Mouse (Mus musculus) cerebellum, postnatal 10 days (tissue): Measurements from ENCODE around the gene Klk13.

Experiments used
- DNase-seq, 2 experiments: peaks; one replicate each; pipeline ENCODE4 v3.0.0; 2021; ENCODE audit warnings: mixed read lengths in 2 of 2

The Klk13 gene

GRCm38 (mm10) chr7:43772901-43773300 lies 60.5 kb downstream of the Klk13 start:
- no peak for DNase-seq

GRCm38 (mm10) chr7:43774364-43774763 lies 62.0 kb downstream of the Klk13 start, which contains the start of gene Klk11:
Gene Klk11, plus strand, starts transcription at chr7:43774604.
- DNase-seq: no peak

- DNase-seq: no peak
Measured at GRCm38 (mm10) chr7:43774802-43775201, 62.4 kb downstream of the Klk13 start.

GRCm38 (mm10) chr7:43775311-43776057 lies 63.1 kb downstream of the Klk13 start:
- no peak for DNase-seq

GRCm38 (mm10) chr7:43776506-43776905 lies 64.1 kb downstream of the Klk13 start:
- no peak for DNase-seq
